Mouse (Mus musculus) cerebellum, adult 11 months (tissue): ENCODE measurements at regions not wholly inside any gene's neighbourhood (a gene's known extent, or its start where the extent isn't known, plus 50 kb on each side); places are given as distances from the start of the nearest gene placed in this dataset.
A peak's percentile ranks its signal among the peaks of the same experiment; 100 is the strongest.

Experiments used
- DNase-seq: peaks from one replicate; pipeline ENCODE4 v3.0.0; 2022

- no peak for DNase-seq
Observed at GRCm38 (mm10) chr16:18683556-18683955, 53.8 kb upstream of the Sept5 start.

- no peak for DNase-seq
Observed at GRCm38 (mm10) chr16:18686044-18686761, 56.4 kb upstream of the Sept5 start.

- peak; percentile 87 for DNase-seq
Observed at GRCm38 (mm10) chr16:18686916-18687315, 57.2 kb upstream of the Sept5 start.

- peak; percentile 66 for DNase-seq
Observed at GRCm38 (mm10) chr16:18687367-18687766, 57.6 kb upstream of the Sept5 start.

GRCm38 (mm10) chr16:18695596-18695995 is 65.8 kb upstream of the Sept5 start:
- no peak for DNase-seq

- DNase-seq: peak; percentile 77
Observed at GRCm38 (mm10) chr16:18696074-18696819, 66.5 kb upstream of the Sept5 start.

GRCm38 (mm10) chr16:18696820-18697168 is 67.0 kb upstream of the Sept5 start:
- no peak for DNase-seq

GRCm38 (mm10) chr16:18704126-18704525 is 72.5 kb upstream of the Cldn5 start:
- no peak for DNase-seq

- DNase-seq: no peak
Observed at GRCm38 (mm10) chr16:18705028-18705648, 71.5 kb upstream of the Cldn5 start.

- no peak for DNase-seq
Observed at GRCm38 (mm10) chr16:18711637-18712125, 65.0 kb upstream of the Cldn5 start.

GRCm38 (mm10) chr16:18713017-18713416 is 63.6 kb upstream of the Cldn5 start:
- DNase-seq: no peak

GRCm38 (mm10) chr16:18715381-18715780 is 61.3 kb upstream of the Cldn5 start:
- no peak for DNase-seq

- DNase-seq: no peak
Observed at GRCm38 (mm10) chr16:18718040-18718439, 58.6 kb upstream of the Cldn5 start.

- no peak for DNase-seq
Observed at GRCm38 (mm10) chr16:18720433-18721233, 56.0 kb upstream of the Cldn5 start.

GRCm38 (mm10) chr16:18723186-18723843 is 53.3 kb upstream of the Cldn5 start:
- DNase-seq: no peak

GRCm38 (mm10) chr16:18723874-18724273 is 52.8 kb upstream of the Cldn5 start:
- no peak for DNase-seq

GRCm38 (mm10) chr16:18724706-18725105 is 51.9 kb upstream of the Cldn5 start:
- DNase-seq: no peak
